In genomic region chr14:46344750-46345149, GRCm38 (mm10) we compare ENCODE assay signal across 26 mouse cellular contexts. TPM values are rescaled to one million over a fixed set of nuclear protein-coding genes. Genes with fewer than 3 reads are reported as not detected.
A peak's percentile ranks its signal among the peaks of the same experiment; 100 is the strongest.
DNase-seq lines count a peak whose midpoint lies in the region; ATAC-seq and TF ChIP-seq lines count a peak whose summit lies in the region.
"Had no signal": no experiment of that assay in that cellular context is flagged by ENCODE, and none has a peak within 500 bp of the region (broad histone marks: within the 10 kb centered on the region; RNA-seq: fewer than 3 reads in every experiment).

No protein-coding gene starts in this region.

- no peak overlapping the region for H3K4me3 ChIP-seq in midbrain, embryonic 11.5 days (ENCODE audit: low read depth, low read length)
- no peak overlapping the region for H3K4me3 ChIP-seq in midbrain, postnatal 0 days (ENCODE audit: low read depth, low read length)
- no peak overlapping the region for H3K4me3 ChIP-seq in ES-E14 (ENCODE audit: insufficient read depth in 1 of 2, low read depth in 1 of 2, low read length in 2 of 2, poor library complexity in 1 of 2, severe bottlenecking in 1 of 2)

- no peak overlapping the region for H3K4me2 ChIP-seq in midbrain, embryonic 11.5 days
- H3K4me2 ChIP-seq in midbrain, postnatal 0 days (ENCODE audit: low read depth, low read length, poor library complexity, severe bottlenecking) = no peak overlapping the region

- no peak overlapping the region for H3K9ac ChIP-seq in midbrain, embryonic 11.5 days (ENCODE audit: low read length)
- no peak overlapping the region for H3K9ac ChIP-seq in midbrain, postnatal 0 days (replicated peaks; ENCODE audit: low read length, poor library complexity, severe bottlenecking)
- no peak overlapping the region for H3K9ac ChIP-seq in ES-E14 (ENCODE audit: insufficient read depth, low read depth, low read length, poor library complexity, severe bottlenecking)

- H3K9me3 ChIP-seq in midbrain, embryonic 11.5 days (ENCODE audit: control insufficient read depth, low read length) = no peaks in the 10 kb centered on the region
- H3K9me3 ChIP-seq in midbrain, postnatal 0 days (ENCODE audit: low read length) = no peaks in the 10 kb centered on the region
- no peaks in the 10 kb centered on the region for H3K9me3 ChIP-seq in ES-E14 (ENCODE audit: control insufficient read depth, insufficient read depth, low read depth, low read length)

- H3K36me3 ChIP-seq in midbrain, embryonic 11.5 days (ENCODE audit: control insufficient read depth, insufficient read depth, low read length) = no peaks in the 10 kb centered on the region
- no peaks in the 10 kb centered on the region for H3K36me3 ChIP-seq in midbrain, postnatal 0 days (ENCODE audit: insufficient read depth, low read length)
- H3K36me3 ChIP-seq in ES-E14 (ENCODE audit: control insufficient read depth, insufficient read depth, low read length, poor library complexity, severe bottlenecking) = no peaks in the 10 kb centered on the region
- H3K36me3 ChIP-seq: G1E had no signal

- no peak for ATAC-seq in midbrain, embryonic 11.5 days (ENCODE audit: low FRiP score)
- no peak for ATAC-seq in midbrain, postnatal 0 days (ENCODE audit: low FRiP score)
- ATAC-seq: activated CD4-positive, CD25-positive, alpha-beta regulatory T cell, adult 4 months; CD4-positive, CD25-positive, alpha-beta regulatory T cell, adult 4 months; Patski had no signal

- TF ChIP-seq CTCF in midbrain, postnatal 0 days (IDR thresholded peaks at IDR 0.05) = no peak

- no peaks in the 10 kb centered on the region for H3K4me1 ChIP-seq in midbrain, embryonic 11.5 days (ENCODE audit: control insufficient read depth, insufficient read depth, low read length)
- no peaks in the 10 kb centered on the region for H3K4me1 ChIP-seq in midbrain, postnatal 0 days (ENCODE audit: insufficient read depth, low read length)
- H3K4me1 ChIP-seq in ES-E14 (ENCODE audit: control insufficient read depth in 2 of 2, insufficient read depth in 2 of 2, low read length in 2 of 2, poor library complexity in 1 of 2) = peaks cover 0 to 4% of the 10 kb centered on the region in 2 experiments; a peak in 1 of 4 replicates

- peak; percentile 16 for DNase-seq in heart, adult 11 months
- DNase-seq in heart, postnatal 36 days = no peak
- DNase-seq in midbrain, embryonic 11.5 days (ENCODE audit: low spot score, missing footprints) = peak; percentile 56
- no peak for DNase-seq in midbrain, postnatal 0 days (ENCODE audit: low spot score)
- no peak for DNase-seq in ES-E14 (ENCODE audit: low read depth, low spot score)
- no peak for DNase-seq in left cerebral cortex, adult 11 months (ENCODE audit: low spot score)
- DNase-seq: adrenal gland, adult 2 months; adrenal gland, adult 8-10 months; adrenal gland, postnatal 10 days; adrenal gland, postnatal 14 days; adrenal gland, postnatal 25 days; adrenal gland, postnatal 36 days; B cell, adult 2 months; cerebellum, adult 11 months; cerebellum, adult 11-12 months; cerebellum, adult 18-20 months; cerebellum, adult 2 months had no signal

- intact Hi-C loops in heart, postnatal 36 days (cut with DNase I) = no loop called here

- in situ Hi-C loops in ES-E14 (cut with MboI; ENCODE audit: low sequenced_read_pairs in 2 of 2, unreplicated experiment in 2 of 2) = no loop called here

- no peaks in the 10 kb centered on the region for H3K27me3 ChIP-seq in midbrain, embryonic 11.5 days (ENCODE audit: control insufficient read depth, insufficient read depth, low read length)
- no peaks in the 10 kb centered on the region for H3K27me3 ChIP-seq in midbrain, postnatal 0 days (ENCODE audit: insufficient read depth, low read length)
- H3K27me3 ChIP-seq: CH12.LX, Patski had no signal

- H3K27ac ChIP-seq in midbrain, embryonic 11.5 days (ENCODE audit: low read depth, low read length) = no peak overlapping the region
- no peak overlapping the region for H3K27ac ChIP-seq in midbrain, postnatal 0 days (ENCODE audit: low read depth, low read length)
- no peak overlapping the region for H3K27ac ChIP-seq in ES-E14 (ENCODE audit: insufficient read depth, low read depth, low read length, poor library complexity, severe bottlenecking)

TF ChIP-seq in ES-E14, 5 proteins besides CTCF, POLR2A, EP300 and RAD21:
- TF ChIP-seq CHD2 (IDR thresholded peaks at IDR 0.05; ENCODE audit: low read depth, low read length) = no peak
- peak; percentile 62; the same call in 1 of the 2 replicates for TF ChIP-seq MAFK (IDR thresholded peaks at IDR 0.05; ENCODE audit: insufficient read depth, low read depth, low read length)
- TF ChIP-seq ZNF384 (IDR thresholded peaks at IDR 0.05; ENCODE audit: low read depth, low read length) = no peak
- TF ChIP-seq ZC3H11A (IDR thresholded peaks at IDR 0.05; ENCODE audit: borderline replicate concordance, low read depth, low read length) = no peak
- no peak for TF ChIP-seq HCFC1 (IDR thresholded peaks at IDR 0.05; ENCODE audit: borderline replicate concordance, insufficient read depth, low read length)
TF ChIP-seq in ES-E14: peak in this region for 1.

RNA-seq across cellular contexts. Expression of gene Gm15217, which starts 34.5 kb away (rescaled TPM):
- total RNA-seq in heart, postnatal 36 days (2021) = not detected
- polyA plus RNA-seq in midbrain, embryonic 11.5 days (2014; fragmentation: Nextera tagmentation; extraction: Ambion mirVana) = not detected in 2 replicates
- total RNA-seq in midbrain, postnatal 0 days (2014; rRNA removed) = not detected in 2 replicates
- polyA plus RNA-seq in midbrain, postnatal 0 days (2015; fragmentation: Nextera tagmentation; extraction: Ambion mirVana) = not detected in 2 replicates
- not detected in 2 replicates for total RNA-seq in ES-E14 (2012; rRNA removed)
- total RNA-seq: adrenal gland, adult 18-20 months; adrenal gland, adult 2 months; adrenal gland, adult 8-10 months; adrenal gland, postnatal 10 days; adrenal gland, postnatal 14 days; adrenal gland, postnatal 25 days; adrenal gland, postnatal 36 days; CH12.LX; G1E; MEL had no signal
- polyA plus RNA-seq: activated CD4-positive, CD25-positive, alpha-beta regulatory T cell, adult 4 months; adrenal gland, adult 2 months; brain, embryonic 14.5 days; C2C12; CD4-positive, CD25-positive, alpha-beta regulatory T cell, adult 4 months; cerebellum, adult 2 months; G1E; Patski had no signal

RNA-seq across cellular contexts. Expression of gene Bmp4, which starts 45.7 kb away (rescaled TPM):
- 10 to 100 TPM; 13.3 to 17.8 TPM for total RNA-seq in heart, postnatal 36 days (2021)
- polyA plus RNA-seq in midbrain, embryonic 11.5 days (2014; fragmentation: Nextera tagmentation; extraction: Ambion mirVana) = 4.7 and 6.8 TPM in 2 replicates
- 5.1 and 7.0 TPM in 2 replicates for total RNA-seq in midbrain, postnatal 0 days (2014; rRNA removed)
- 4.6 and 7.5 TPM in 2 replicates for polyA plus RNA-seq in midbrain, postnatal 0 days (2015; fragmentation: Nextera tagmentation; extraction: Ambion mirVana)
- 36.5 and 73.9 TPM in 2 replicates for total RNA-seq in ES-E14 (2012; rRNA removed)
- total RNA-seq: CH12.LX, MEL had no signal
- polyA plus RNA-seq: C2C12; CD4-positive, CD25-positive, alpha-beta regulatory T cell, adult 4 months; G1E had no signal

Comparison
In these comparisons a context has a peak if more than half of its experiments do, and no peak if none do; other contexts are left out.
1. DNase-seq: peak in heart, adult 11 months (single experiment) and midbrain, embryonic 11.5 days (single experiment); none in heart, postnatal 36 days (0 of 2), midbrain, postnatal 0 days (single experiment), ES-E14 (single experiment) and left cerebral cortex, adult 11 months (single experiment).